Mouse (Mus musculus) layer of hippocampus, postnatal 10 days (tissue): Measurements from ENCODE around the gene Carmil1. TPM values are rescaled to one million over a fixed set of nuclear protein-coding genes. Genes with fewer than 3 reads are reported as not detected.
A peak's percentile ranks its signal among the peaks of the same experiment; 100 is the strongest.

ENCODE experiments used
- DNase-seq, 2 experiments: peaks; one replicate each; pipeline ENCODE4 v3.0.0; 2021; ENCODE audit warnings: low spot score in 2 of 2
- long read RNA-seq: library from polyadenylated mRNA; stranded (forward); transcript quantifications from one replicate; pipeline ENCODE4 v2.0.0, GENCODE M21; 2023
- total RNA-seq, 2 experiments: library from RNA; stranded (reverse); gene quantifications; 2 replicates each; pipeline ENCODE4 v1.2.3; 2021

Gene Carmil1
- 10 to 100 TPM; 41.0 to 44.3 TPM for total RNA-seq
- long read RNA-seq, partial matches to known transcripts = 5 of 8 reads
- long read RNA-seq, other reads (novel, unspliced or antisense) = 3 of 8 reads

- peak; percentile 85 to 90 for DNase-seq
Measured at GRCm38 (mm10) chr13:24280439-24281431, at the start of gene Carmil1. Gene Carmil1, minus strand, starts transcription at chr13:24280795.

- no peak for DNase-seq
Measured at GRCm38 (mm10) chr13:24330128-24330527, 49.5 kb upstream of the Carmil1 start.

- DNase-seq = no peak
Measured at GRCm38 (mm10) chr13:24328036-24328817, 47.6 kb upstream of the Carmil1 start.

DNA sequence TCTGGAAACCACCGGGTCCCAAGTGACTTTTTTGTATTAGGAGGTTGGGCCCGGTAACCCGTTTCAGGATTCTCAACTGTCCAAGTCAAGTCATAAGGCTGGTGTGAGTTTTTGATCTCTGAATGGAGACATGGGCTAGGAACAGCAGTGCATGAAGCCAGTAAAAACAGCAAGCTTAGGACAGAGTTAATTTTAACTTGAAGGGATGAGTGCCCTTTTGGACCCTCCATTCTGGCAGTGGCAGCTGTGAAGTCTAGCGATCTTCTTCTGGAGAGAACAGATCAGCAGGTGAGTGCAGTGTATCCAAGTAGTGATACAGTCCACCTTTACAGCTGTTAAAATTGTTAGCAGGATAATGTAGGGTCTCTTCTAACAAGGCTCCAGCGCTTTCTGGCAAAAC, 46.6 kb upstream of the Carmil1 start, which contains the start of gene Cmah:
Gene Cmah (plus strand): TSS at position 204 of the 400 bp plus-strand sequence.
- DNase-seq = no peak

DNA sequence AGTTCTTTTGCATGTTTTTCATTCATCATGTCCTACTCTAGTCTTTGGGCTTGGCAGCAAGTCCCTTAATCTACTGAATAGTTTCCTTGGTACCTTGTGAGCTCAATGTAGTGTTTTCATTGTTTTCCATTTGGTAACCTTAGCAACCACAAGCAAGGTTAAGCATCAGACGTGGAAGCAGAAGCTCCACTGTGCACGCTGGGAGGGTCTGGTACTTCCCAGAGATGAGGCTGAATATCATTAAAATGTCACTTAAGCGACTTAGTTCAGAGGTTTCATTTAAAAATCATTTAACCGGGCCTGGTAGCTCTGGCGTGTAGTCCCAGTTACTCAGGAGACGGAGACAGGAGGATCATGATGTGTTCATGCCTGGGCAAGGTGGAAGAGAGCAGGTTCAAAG, 40.7 kb upstream of the Carmil1 start:
- DNase-seq = no peak

- DNase-seq = peak; percentile 43 to 60
Measured at GRCm38 (mm10) chr13:24318618-24319017, 38.0 kb upstream of the Carmil1 start.

DNA sequence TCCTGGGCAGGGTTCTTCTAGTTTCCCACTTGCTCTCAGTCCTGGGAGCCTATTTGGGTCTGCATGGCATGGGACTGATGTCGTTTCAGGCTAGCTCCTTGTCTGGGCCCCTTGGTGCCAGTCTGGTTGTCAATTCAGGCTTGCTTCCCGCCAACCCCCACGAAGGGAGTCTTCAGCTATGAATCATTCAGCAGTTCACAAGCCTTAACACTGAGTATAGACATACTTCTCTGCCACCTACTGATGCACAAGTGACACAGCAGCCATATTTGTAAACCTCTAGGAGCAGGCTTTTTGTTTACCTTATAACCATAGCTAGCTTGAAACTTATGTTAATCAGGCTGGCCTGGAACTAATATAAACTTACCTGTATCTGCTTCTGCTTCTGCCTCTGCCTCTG, 36.0 kb upstream of the Carmil1 start:
- DNase-seq = no peak

DNA sequence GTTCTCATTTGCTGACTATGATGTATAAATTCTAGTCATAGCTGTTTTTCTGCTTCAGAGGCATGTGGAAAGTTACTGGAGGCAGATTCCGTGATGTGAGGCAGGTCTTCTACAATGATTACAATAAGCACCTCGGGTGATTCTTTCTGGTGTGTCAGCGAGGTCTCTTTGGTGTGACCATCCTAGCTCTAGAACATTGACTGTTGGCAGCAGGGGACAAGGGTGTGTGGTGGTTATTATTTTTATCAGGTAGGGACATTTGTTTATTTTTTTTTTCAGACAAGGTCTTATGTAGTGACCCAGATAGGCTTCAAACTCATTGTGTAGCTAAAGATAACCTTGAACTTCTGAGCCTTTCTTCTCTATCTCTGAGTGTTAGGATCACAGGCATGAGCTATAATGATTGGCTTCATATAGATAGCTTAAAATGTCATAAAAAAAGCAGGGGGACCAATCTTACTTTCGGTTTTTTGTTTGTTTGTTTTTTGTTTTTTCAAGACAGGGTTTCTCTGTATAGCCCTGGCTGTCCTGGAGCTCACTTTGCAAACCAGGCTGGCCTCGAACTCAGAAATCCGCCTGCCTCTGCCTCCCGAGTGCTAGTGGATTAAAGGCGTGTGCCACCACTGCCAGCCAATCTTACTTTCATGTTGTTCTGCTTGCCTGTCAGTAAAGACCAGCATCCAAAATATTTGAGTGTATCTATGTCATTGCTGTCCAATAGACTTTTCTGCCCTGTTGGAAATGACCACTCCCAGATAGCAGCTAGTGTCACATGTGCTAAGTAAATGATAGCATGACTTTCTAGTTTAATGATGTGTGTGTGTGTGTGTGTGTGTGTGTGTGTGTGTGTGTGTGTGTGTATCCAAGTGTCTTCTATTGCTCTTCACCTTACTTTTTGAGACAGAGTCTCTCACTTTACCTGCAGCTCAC, 30.7 kb upstream of the Carmil1 start:
- DNase-seq = no peak

DNA sequence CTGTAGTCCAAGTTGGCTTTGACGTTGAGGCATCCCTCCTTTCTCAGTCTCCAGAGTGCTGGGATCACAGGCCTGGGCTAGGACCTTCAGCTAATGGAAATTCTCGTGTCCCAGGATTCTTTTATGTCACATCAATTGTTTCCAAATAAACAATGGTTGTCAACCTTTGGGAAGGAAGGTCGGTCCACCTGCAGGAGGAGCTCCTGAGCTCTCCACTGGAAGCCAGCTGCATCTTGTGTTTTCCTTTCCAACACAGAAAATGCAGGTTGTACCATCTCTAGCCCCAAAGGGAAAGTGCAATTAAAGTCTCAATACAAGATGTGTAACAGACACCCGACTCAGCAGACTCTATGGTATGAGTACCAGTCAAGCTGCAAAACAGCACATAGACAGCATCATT, 25.7 kb upstream of the Carmil1 start:
- no peak for DNase-seq

DNA sequence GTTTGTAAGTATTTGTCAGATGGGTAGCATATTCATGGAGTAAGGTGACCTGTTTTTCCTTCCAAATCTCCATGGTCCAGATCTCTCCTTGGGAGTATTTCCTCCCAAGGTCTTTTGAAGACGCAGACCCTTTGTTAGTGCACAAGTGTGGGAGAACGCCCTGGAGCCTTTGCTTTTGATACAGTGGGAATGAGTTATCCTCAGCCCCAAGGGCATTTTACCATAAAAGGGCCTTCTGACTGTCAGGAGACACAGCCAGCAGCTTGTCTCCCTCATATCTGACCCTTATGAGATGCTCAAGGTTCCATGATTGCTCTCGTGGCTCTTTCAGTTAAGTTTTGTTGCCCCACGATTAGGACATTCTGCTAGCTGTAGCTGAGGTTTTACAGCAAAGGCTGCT, 24.9 kb upstream of the Carmil1 start:
- no peak for DNase-seq

- DNase-seq = peak; percentile 66 to 70
Measured at GRCm38 (mm10) chr13:24297252-24297651, 16.7 kb upstream of the Carmil1 start.

DNA sequence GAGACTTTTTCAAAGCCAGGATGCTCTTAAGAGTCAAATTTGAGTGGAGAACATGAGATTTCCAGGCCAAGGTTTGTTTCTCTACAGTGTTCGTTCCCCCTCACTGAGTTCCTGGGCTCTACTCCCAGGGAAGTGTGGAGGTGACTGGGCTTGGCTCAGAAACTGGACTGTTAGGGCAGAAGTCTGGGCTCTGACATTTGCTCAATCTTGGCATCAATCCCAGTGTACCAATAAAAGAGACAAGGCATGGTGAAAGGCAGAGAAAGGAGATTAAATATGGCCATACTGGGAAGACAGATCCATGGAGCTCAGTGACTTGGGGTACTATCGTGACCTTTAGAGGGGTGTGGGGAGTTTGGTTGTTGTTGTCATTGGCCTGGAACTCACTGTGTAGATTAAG, 6.8 kb upstream of the Carmil1 start:
- DNase-seq = no peak

GRCm38 (mm10) chr13:24279762-24280438, 695 bp downstream of the Carmil1 start:
- DNase-seq = peak in 1 of 2 experiments; percentile 26

GRCm38 (mm10) chr13:24279407-24279761, 1.2 kb downstream of the Carmil1 start:
- no peak for DNase-seq

GRCm38 (mm10) chr13:24272740-24273377, 7.7 kb downstream of the Carmil1 start:
- DNase-seq = no peak

DNA sequence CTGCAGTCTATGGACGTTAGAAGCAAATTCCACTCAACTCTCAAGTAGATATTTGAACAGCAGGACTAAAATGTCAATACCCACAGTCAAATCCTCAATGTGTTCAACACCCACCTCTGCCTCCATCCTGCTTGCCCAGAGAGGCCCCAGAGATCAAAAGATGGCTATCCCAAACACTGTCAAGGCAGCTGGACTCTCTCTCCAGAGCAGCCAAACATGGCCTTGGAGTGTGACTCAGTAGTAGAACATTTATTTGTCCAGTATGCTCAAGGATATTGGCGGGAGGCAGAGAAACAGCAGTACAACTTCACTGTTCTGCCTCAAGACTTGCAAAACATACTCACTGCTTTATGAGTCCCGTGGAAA, 11.5 kb downstream of the Carmil1 start:
- no peak for DNase-seq

- peak in 1 of 2 experiments; percentile 31 for DNase-seq
Measured at GRCm38 (mm10) chr13:24268355-24269099, 12.1 kb downstream of the Carmil1 start.

- DNase-seq = no peak
Measured at GRCm38 (mm10) chr13:24264760-24265159, 15.8 kb downstream of the Carmil1 start.

GRCm38 (mm10) chr13:24263560-24263959, 17.0 kb downstream of the Carmil1 start:
- no peak for DNase-seq
